Mouse (Mus musculus): ENCODE data around the gene Il1r2. TPM values are rescaled to one million over a fixed set of nuclear protein-coding genes. Genes with fewer than 3 reads are reported as not detected.

The Il1r2 gene
- polyA plus RNA-seq, 1 experiment: not detected

- Histone ChIP-seq H3K4me1 (ENCODE audit: control insufficient read depth, insufficient read depth, low read length) (peaks cover 24% of the 10 kb centered on the region), H3K27ac (ENCODE audit: insufficient read depth, low read depth, low read length) (no peak overlapping the region), H3K4me3 (ENCODE audit: insufficient read depth, low read length) (no peak overlapping the region)
- TF ChIP-seq POLR2A (IDR thresholded peaks at IDR 0.05; ENCODE audit: borderline replicate concordance, low read depth, low read length): no peak
- no peak for TF ChIP-seq CTCF (IDR thresholded peaks at IDR 0.05; ENCODE audit: low read depth, low read length)
Observed at GRCm38 (mm10) chr1:40091160-40091559, 17.3 kb downstream of the Il1r2 start.

- no peak overlapping the region for H3K27ac ChIP-seq (ENCODE audit: insufficient read depth, low read depth, low read length)
Observed at GRCm38 (mm10) chr1:40092541-40092940, 18.7 kb downstream of the Il1r2 start.

DNA sequence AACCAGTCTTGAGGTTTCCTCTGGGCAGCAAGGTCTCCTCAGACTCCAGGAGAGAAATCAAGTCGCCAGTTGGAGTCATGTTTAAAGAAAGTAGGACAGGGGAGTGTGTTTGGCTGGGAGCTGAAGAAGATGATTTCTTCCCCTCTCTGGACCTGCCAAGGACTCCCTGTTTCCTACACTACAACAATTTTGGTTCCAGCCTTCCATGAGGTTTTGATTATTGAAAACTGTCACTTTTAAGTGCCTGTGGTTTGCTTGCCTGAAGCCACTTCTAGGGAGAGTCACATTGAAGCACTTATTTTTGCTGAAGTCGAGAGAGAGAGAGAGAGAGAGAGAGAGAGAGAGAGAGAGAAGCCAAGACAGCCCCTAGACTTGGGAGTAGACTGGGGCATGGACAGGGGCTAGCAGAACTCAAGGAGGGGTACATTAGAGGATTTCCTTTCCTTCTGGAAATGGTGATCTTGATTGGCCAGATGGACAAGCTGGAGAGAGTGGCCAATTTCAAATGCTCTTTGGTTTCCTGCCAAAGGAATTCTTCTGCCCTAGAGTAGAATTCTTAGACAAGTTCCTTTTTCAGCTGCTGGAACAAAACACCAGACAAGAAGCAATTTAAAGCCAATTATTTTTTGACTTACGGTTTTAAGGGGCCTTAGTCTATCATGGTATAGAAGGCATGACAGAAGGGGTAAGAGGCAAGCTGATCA lies 20.9 kb downstream of the Il1r2 start:
- Histone ChIP-seq H3K27ac (ENCODE audit: insufficient read depth, low read depth, low read length) (no peak overlapping the region), H3K4me3 (ENCODE audit: insufficient read depth, low read length) (no peak overlapping the region), H3K4me1 (ENCODE audit: control insufficient read depth, insufficient read depth, low read length) (peaks cover 10% of the 10 kb centered on the region)
- no peak for TF ChIP-seq POLR2A (IDR thresholded peaks at IDR 0.05; ENCODE audit: borderline replicate concordance, low read depth, low read length)

More at GRCm38 (mm10) chr1:40092541-40092940, 18.7 kb downstream of the Il1r2 start:
- TF ChIP-seq POLR2A (IDR thresholded peaks at IDR 0.05; ENCODE audit: borderline replicate concordance, low read depth, low read length) (no peak), CTCF (IDR thresholded peaks at IDR 0.05; ENCODE audit: low read depth, low read length) (no peak)
- peaks cover 15% of the 10 kb centered on the region for H3K4me1 ChIP-seq (ENCODE audit: control insufficient read depth, insufficient read depth, low read length)
- no peak overlapping the region for H3K4me3 ChIP-seq (ENCODE audit: insufficient read depth, low read length)

- TF ChIP-seq CTCF (IDR thresholded peaks at IDR 0.05; ENCODE audit: low read depth, low read length): no peak
- no peak for TF ChIP-seq POLR2A (IDR thresholded peaks at IDR 0.05; ENCODE audit: borderline replicate concordance, low read depth, low read length)
- H3K4me3 ChIP-seq (ENCODE audit: insufficient read depth, low read length): no peak overlapping the region
- peaks cover 10% of the 10 kb centered on the region for H3K4me1 ChIP-seq (ENCODE audit: control insufficient read depth, insufficient read depth, low read length)
- H3K27ac ChIP-seq (ENCODE audit: insufficient read depth, low read depth, low read length): no peak overlapping the region
Observed at GRCm38 (mm10) chr1:40095585-40095984, 21.7 kb downstream of the Il1r2 start.

GRCm38 (mm10) chr1:40106306-40106705 lies 32.4 kb downstream of the Il1r2 start:
- Histone ChIP-seq H3K4me3 (ENCODE audit: insufficient read depth, low read length) (no peak overlapping the region), H3K27ac (ENCODE audit: insufficient read depth, low read depth, low read length) (no peak overlapping the region), H3K4me1 (ENCODE audit: control insufficient read depth, insufficient read depth, low read length) (no peaks in the 10 kb centered on the region)
- TF ChIP-seq CTCF (IDR thresholded peaks at IDR 0.05; ENCODE audit: low read depth, low read length): no peak
- no peak for TF ChIP-seq POLR2A (IDR thresholded peaks at IDR 0.05; ENCODE audit: borderline replicate concordance, low read depth, low read length)

DNA sequence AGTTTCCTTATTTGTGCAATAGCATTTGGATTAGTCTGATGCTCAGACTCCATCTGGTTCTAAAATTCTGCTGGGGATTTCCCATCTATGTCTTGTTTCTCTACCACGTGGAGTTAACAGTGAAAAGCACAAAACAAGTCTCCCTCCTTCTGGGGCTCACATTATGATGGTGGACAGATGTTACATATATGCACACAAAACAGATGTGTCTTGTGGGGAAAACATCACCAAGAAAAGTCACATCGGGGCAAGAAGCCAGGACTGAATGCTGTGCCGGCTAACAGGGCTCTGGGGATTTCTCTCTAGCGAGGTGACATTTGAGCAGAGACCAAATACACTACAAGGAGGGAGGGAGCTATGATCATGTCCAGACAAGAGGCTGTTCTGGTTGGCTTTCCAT lies 32.8 kb downstream of the Il1r2 start:
- TF ChIP-seq POLR2A (IDR thresholded peaks at IDR 0.05; ENCODE audit: borderline replicate concordance, low read depth, low read length): no peak
- no peak for TF ChIP-seq CTCF (IDR thresholded peaks at IDR 0.05; ENCODE audit: low read depth, low read length)
- Histone ChIP-seq H3K27ac (ENCODE audit: insufficient read depth, low read depth, low read length) (no peak overlapping the region), H3K4me3 (ENCODE audit: insufficient read depth, low read length) (no peak overlapping the region), H3K4me1 (ENCODE audit: control insufficient read depth, insufficient read depth, low read length) (no peaks in the 10 kb centered on the region)

DNA sequence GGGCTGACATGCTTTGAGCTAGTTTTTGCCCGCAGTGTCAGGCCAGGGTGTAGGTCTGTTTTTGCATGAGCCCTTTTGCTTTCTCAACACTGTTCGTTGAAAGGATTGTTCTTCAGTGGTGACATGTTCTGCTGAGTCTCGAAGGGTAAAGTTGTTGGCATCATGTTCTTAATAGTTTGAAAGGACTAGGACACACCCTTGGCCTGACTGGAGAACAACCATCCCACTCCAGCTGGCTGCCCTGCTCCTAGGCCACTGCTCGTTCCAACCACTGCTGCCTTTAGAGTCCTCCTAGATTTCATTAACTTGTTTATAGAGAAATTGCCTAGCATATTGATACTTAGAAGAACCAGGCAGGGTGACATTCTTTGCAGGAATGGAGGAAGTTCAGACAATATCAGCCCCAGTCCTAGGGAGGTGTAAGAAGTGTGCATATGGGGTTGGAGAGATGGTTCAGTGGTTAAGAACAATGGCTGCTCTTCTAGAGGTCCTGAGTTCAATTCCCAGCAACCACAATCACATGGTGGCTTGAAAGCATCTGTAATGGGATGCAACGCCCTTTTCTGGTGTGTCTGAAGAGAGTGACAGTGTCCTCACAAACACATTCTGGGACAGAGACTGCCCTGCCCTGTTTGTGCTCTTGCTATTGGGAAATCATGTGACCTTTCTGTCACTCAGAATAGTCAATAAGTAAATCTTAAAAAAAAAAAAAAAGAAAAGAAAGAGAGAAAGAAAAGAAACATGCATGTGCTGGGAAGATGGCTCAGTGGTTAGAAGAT lies 34.3 kb downstream of the Il1r2 start:
- no peaks in the 10 kb centered on the region for H3K4me1 ChIP-seq (ENCODE audit: control insufficient read depth, insufficient read depth, low read length)

DNA sequence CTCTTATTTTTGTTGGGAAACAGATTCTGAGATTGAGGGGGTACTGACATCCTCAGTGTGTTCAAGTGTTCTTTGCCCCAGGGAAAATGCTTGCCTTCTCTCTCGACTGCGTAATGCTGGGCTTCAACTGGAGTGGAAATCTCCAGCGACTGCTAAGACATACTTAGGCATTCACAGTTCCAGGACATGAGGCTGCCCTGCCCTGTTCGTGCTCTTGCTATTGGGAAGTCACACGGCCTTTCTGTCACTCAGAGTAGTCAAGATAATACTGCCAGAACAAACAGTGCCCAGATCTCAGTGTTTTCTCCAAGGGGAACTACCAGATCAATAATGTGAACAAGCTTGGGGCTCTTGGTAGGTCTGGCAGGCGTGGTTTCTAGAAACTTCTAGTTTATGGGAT lies 35.9 kb downstream of the Il1r2 start:
- Histone ChIP-seq H3K27ac (ENCODE audit: insufficient read depth, low read depth, low read length) (no peak overlapping the region), H3K4me1 (ENCODE audit: control insufficient read depth, insufficient read depth, low read length) (no peaks in the 10 kb centered on the region), H3K4me3 (ENCODE audit: insufficient read depth, low read length) (no peak overlapping the region)
- TF ChIP-seq CTCF (IDR thresholded peaks at IDR 0.05; ENCODE audit: low read depth, low read length): no peak
- TF ChIP-seq POLR2A (IDR thresholded peaks at IDR 0.05; ENCODE audit: borderline replicate concordance, low read depth, low read length): no peak

More for the DNA sequence above, 34.3 kb downstream of the Il1r2 start:
- Histone ChIP-seq H3K4me3 (ENCODE audit: insufficient read depth, low read length) (no peak overlapping the region), H3K27ac (ENCODE audit: insufficient read depth, low read depth, low read length) (no peak overlapping the region)
- TF ChIP-seq POLR2A (IDR thresholded peaks at IDR 0.05; ENCODE audit: borderline replicate concordance, low read depth, low read length): no peak
- TF ChIP-seq CTCF (IDR thresholded peaks at IDR 0.05; ENCODE audit: low read depth, low read length): no peak

- H3K4me3 ChIP-seq (ENCODE audit: insufficient read depth, low read length): no peak overlapping the region
- no peak overlapping the region for H3K27ac ChIP-seq (ENCODE audit: insufficient read depth, low read depth, low read length)
- no peak for TF ChIP-seq CTCF (IDR thresholded peaks at IDR 0.05; ENCODE audit: low read depth, low read length)
- no peak for TF ChIP-seq POLR2A (IDR thresholded peaks at IDR 0.05; ENCODE audit: borderline replicate concordance, low read depth, low read length)
- H3K4me1 ChIP-seq (ENCODE audit: control insufficient read depth, insufficient read depth, low read length): no peaks in the 10 kb centered on the region
Observed at GRCm38 (mm10) chr1:40115271-40115670, 41.4 kb downstream of the Il1r2 start.

DNA sequence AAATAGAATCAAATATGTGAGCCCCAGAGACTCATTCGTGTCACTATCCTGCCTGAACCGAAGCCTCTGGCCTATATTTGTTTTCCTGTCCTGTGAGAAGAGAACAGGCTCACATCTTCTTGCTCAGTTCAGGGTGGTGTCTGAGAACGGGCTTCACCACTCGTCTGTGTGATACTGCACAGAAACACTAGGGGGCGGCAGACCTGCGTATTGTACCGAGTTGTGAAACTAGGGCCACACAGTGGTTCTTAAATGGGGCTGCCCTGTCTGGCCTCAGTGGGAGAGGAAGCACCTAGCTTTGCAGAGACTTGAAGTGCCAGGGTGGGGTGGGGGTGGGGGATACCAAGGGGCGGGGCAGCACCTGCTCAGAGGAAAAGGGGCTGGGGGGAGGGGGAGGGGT lies 42.5 kb downstream of the Il1r2 start:
- H3K4me3 ChIP-seq (ENCODE audit: insufficient read depth, low read length): no peak overlapping the region
- TF ChIP-seq CTCF (IDR thresholded peaks at IDR 0.05; ENCODE audit: low read depth, low read length) (peak; percentile 87), POLR2A (IDR thresholded peaks at IDR 0.05; ENCODE audit: borderline replicate concordance, low read depth, low read length) (no peak)
- no peak overlapping the region for H3K27ac ChIP-seq (ENCODE audit: insufficient read depth, low read depth, low read length)
- H3K4me1 ChIP-seq (ENCODE audit: control insufficient read depth, insufficient read depth, low read length): no peaks in the 10 kb centered on the region

Data from bone marrow macrophage, adult 2 months (primary cell).